Mouse (Mus musculus): ENCODE measurements around the gene Ccn6.
"Not testable (repeated sequence)": the region's sequence is repeated elsewhere in the genome, so short reads cannot be mapped to it uniquely, and the experiment has no call there.

Gene Ccn6

GRCm38 (mm10) chr10:39163694-39164093, at the start of gene Ccn6:
Gene Ccn6, minus strand, starts transcription at chr10:39163794.
- DNase-seq (ENCODE audit: low spot score), result no peak

GRCm38 (mm10) chr10:39210031-39210430, 46.4 kb upstream of the Ccn6 start:
- no peak for DNase-seq (ENCODE audit: low spot score)

GRCm38 (mm10) chr10:39209161-39210025, 45.8 kb upstream of the Ccn6 start:
- DNase-seq (ENCODE audit: low spot score), result no peak

- DNase-seq (ENCODE audit: low spot score), result no peak
These were observed 45.1 kb upstream of the Ccn6 start for GRCm38 (mm10) chr10:39208712-39209111.

GRCm38 (mm10) chr10:39207310-39207855, 43.8 kb upstream of the Ccn6 start:
- no peak for DNase-seq (ENCODE audit: low spot score)

GRCm38 (mm10) chr10:39202490-39202889, 38.9 kb upstream of the Ccn6 start:
- no peak for DNase-seq (ENCODE audit: low spot score)

- not testable (repeated sequence) for DNase-seq (ENCODE audit: low spot score)
These were observed 34.6 kb upstream of the Ccn6 start for GRCm38 (mm10) chr10:39198216-39198615.

- no peak for DNase-seq (ENCODE audit: low spot score)
These were observed 29.1 kb upstream of the Ccn6 start for GRCm38 (mm10) chr10:39192673-39193072.

GRCm38 (mm10) chr10:39185545-39185906, 21.9 kb upstream of the Ccn6 start:
- DNase-seq (ENCODE audit: low spot score), result no peak

- peak; percentile 52 for DNase-seq (ENCODE audit: low spot score)
These were observed 21.4 kb upstream of the Ccn6 start for GRCm38 (mm10) chr10:39184864-39185544.

GRCm38 (mm10) chr10:39176981-39177380, 13.4 kb upstream of the Ccn6 start:
- DNase-seq (ENCODE audit: low spot score), result no peak

- DNase-seq (ENCODE audit: low spot score), result no peak
These were observed 9.5 kb upstream of the Ccn6 start for GRCm38 (mm10) chr10:39173077-39173476.

- no peak for DNase-seq (ENCODE audit: low spot score)
These were observed 8.9 kb upstream of the Ccn6 start for GRCm38 (mm10) chr10:39172540-39172931.

- DNase-seq (ENCODE audit: low spot score), result peak; percentile 96
These were observed 8.3 kb upstream of the Ccn6 start for GRCm38 (mm10) chr10:39171603-39172539.

- peak; percentile 93 for DNase-seq (ENCODE audit: low spot score)
These were observed 7.5 kb upstream of the Ccn6 start for GRCm38 (mm10) chr10:39171134-39171533.

GRCm38 (mm10) chr10:39170706-39171105, 7.1 kb upstream of the Ccn6 start:
- no peak for DNase-seq (ENCODE audit: low spot score)

GRCm38 (mm10) chr10:39170181-39170580, 6.6 kb upstream of the Ccn6 start:
- peak; percentile 84 for DNase-seq (ENCODE audit: low spot score)

GRCm38 (mm10) chr10:39169642-39170041, 6.0 kb upstream of the Ccn6 start:
- DNase-seq (ENCODE audit: low spot score), result no peak

- DNase-seq (ENCODE audit: low spot score), result no peak
These were observed 4.0 kb upstream of the Ccn6 start for GRCm38 (mm10) chr10:39167611-39168010.

GRCm38 (mm10) chr10:39165632-39166115, 2.1 kb upstream of the Ccn6 start:
- peak; percentile 51 for DNase-seq (ENCODE audit: low spot score)

GRCm38 (mm10) chr10:39162666-39163484, 719 bp downstream of the Ccn6 start:
- no peak for DNase-seq (ENCODE audit: low spot score)
